Mouse (Mus musculus): ENCODE measurements around the gene Sema4c.

- TF ChIP-seq POLR2A (IDR thresholded peaks at IDR 0.05; ENCODE audit: control insufficient read depth, extremely low read depth, insufficient read depth, low read length, poor library complexity) (no peak), CTCF (IDR thresholded peaks at IDR 0.05; ENCODE audit: borderline replicate concordance, control insufficient read depth, extremely low read depth, insufficient read depth, low read length, poor library complexity) (no peak)
Observed at GRCm38 (mm10) chr1:36564101-36564500, 6.0 kb upstream of the Sema4c start.

Measured in thymus, adult 2 months (tissue).